Comparison of ENCODE assay signal across 9 mouse cellular contexts in genomic region chr15:97001416-97001815, GRCm38 (mm10). TPM values are rescaled to one million over a fixed set of nuclear protein-coding genes. Genes with fewer than 3 reads are reported as not detected.
A peak's percentile ranks its signal among the peaks of the same experiment; 100 is the strongest.
DNase-seq lines count a peak whose midpoint lies in the region; ATAC-seq lines count a peak whose summit lies in the region.
"Had no signal": no experiment of that assay in that cellular context is flagged by ENCODE, and none has a peak within 500 bp of the region (broad histone marks: within the 10 kb centered on the region; RNA-seq: fewer than 3 reads in every experiment).

No protein-coding gene starts in this region.

- H3K9me3 ChIP-seq in intestine, embryonic 14.5 days (ENCODE audit: control insufficient read depth, low read length): no peaks in the 10 kb centered on the region
- no peaks in the 10 kb centered on the region for H3K9me3 ChIP-seq in intestine, embryonic 15.5 days
- no peaks in the 10 kb centered on the region for H3K9me3 ChIP-seq in embryonic facial prominence, embryonic 15.5 days (replicated peaks)
- H3K9me3 ChIP-seq in limb, embryonic 15.5 days: no peaks in the 10 kb centered on the region

- peaks cover 19% of the 10 kb centered on the region for H3K36me3 ChIP-seq in intestine, embryonic 14.5 days (ENCODE audit: control insufficient read depth, insufficient read depth, low read length)
- no peaks in the 10 kb centered on the region for H3K36me3 ChIP-seq in intestine, embryonic 15.5 days
- H3K36me3 ChIP-seq in embryonic facial prominence, embryonic 15.5 days: no peaks in the 10 kb centered on the region
- H3K36me3 ChIP-seq in limb, embryonic 15.5 days: peaks cover 14% of the 10 kb centered on the region

- no peak for ATAC-seq in intestine, embryonic 14.5 days (replicated peaks; ENCODE audit: low FRiP score, low TSS enrichment, low read depth)
- no peak for ATAC-seq in intestine, embryonic 15.5 days
- no peak for ATAC-seq in embryonic facial prominence, embryonic 15.5 days (ENCODE audit: insufficient number of reproducible peaks, low FRiP score, low TSS enrichment, low read depth)
- ATAC-seq in limb, embryonic 15.5 days (ENCODE audit: insufficient number of reproducible peaks, low FRiP score, low TSS enrichment, low read depth): no peak

- no peak overlapping the region for H3K9ac ChIP-seq in intestine, embryonic 14.5 days (ENCODE audit: low read length)
- no peak overlapping the region for H3K9ac ChIP-seq in intestine, embryonic 15.5 days
- H3K9ac ChIP-seq in embryonic facial prominence, embryonic 15.5 days: no peak overlapping the region
- no peak overlapping the region for H3K9ac ChIP-seq in limb, embryonic 15.5 days

- no peaks in the 10 kb centered on the region for H3K27me3 ChIP-seq in intestine, embryonic 14.5 days (replicated peaks; ENCODE audit: control insufficient read depth, insufficient read depth, low read length)
- H3K27me3 ChIP-seq in intestine, embryonic 15.5 days (replicated peaks): no peaks in the 10 kb centered on the region
- H3K27me3 ChIP-seq in embryonic facial prominence, embryonic 15.5 days: no peaks in the 10 kb centered on the region
- no peaks in the 10 kb centered on the region for H3K27me3 ChIP-seq in limb, embryonic 15.5 days

- no peak for DNase-seq in intestine, embryonic 14.5 days (ENCODE audit: low spot score)
- peak; percentile 61 for DNase-seq in embryo, embryonic 10 days (ENCODE audit: low spot score)
- no peak for DNase-seq in Muller cell, postnatal 12 days (ENCODE audit: inconsistent ontology term)
- DNase-seq in cerebellum, adult 9-11 months: no peak
- no peak for DNase-seq in adrenal gland, adult 2 months
- DNase-seq: thymus, adult 2 months had no signal

- peak overlapping the region; percentile 72 for H3K27ac ChIP-seq in intestine, embryonic 14.5 days (ENCODE audit: low read depth)
- no peak overlapping the region for H3K27ac ChIP-seq in intestine, embryonic 15.5 days
- peak overlapping the region; percentile 90 for H3K27ac ChIP-seq in embryonic facial prominence, embryonic 15.5 days (replicated peaks)
- H3K27ac ChIP-seq in limb, embryonic 15.5 days: peak overlapping the region; percentile 88

- no peak overlapping the region for H3K4me3 ChIP-seq in intestine, embryonic 14.5 days (ENCODE audit: low read depth, low read length)
- H3K4me3 ChIP-seq in intestine, embryonic 15.5 days (replicated peaks): no peak overlapping the region
- no peak overlapping the region for H3K4me3 ChIP-seq in embryonic facial prominence, embryonic 15.5 days (replicated peaks)
- H3K4me3 ChIP-seq in limb, embryonic 15.5 days: no peak overlapping the region

- H3K4me2 ChIP-seq in intestine, embryonic 14.5 days (ENCODE audit: low read length): no peak overlapping the region
- no peak overlapping the region; the same call in 1 of the 2 replicates for H3K4me2 ChIP-seq in intestine, embryonic 15.5 days (replicated peaks)
- H3K4me2 ChIP-seq in embryonic facial prominence, embryonic 15.5 days (replicated peaks): no peak overlapping the region
- H3K4me2 ChIP-seq in limb, embryonic 15.5 days: no peak overlapping the region

- H3K4me1 ChIP-seq in intestine, embryonic 14.5 days (replicated peaks; ENCODE audit: control insufficient read depth, insufficient read depth, low read length): peaks cover 25% of the 10 kb centered on the region
- H3K4me1 ChIP-seq in intestine, embryonic 15.5 days (replicated peaks): peaks cover 15% of the 10 kb centered on the region
- H3K4me1 ChIP-seq in embryonic facial prominence, embryonic 15.5 days: peaks cover 48% of the 10 kb centered on the region
- H3K4me1 ChIP-seq in limb, embryonic 15.5 days: peaks cover 48% of the 10 kb centered on the region

- 49% methylated on average over 12 of the region's 12 CpGs for WGBS in intestine, embryonic 14.5 days
- 55% methylated on average over 12 of the region's 12 CpGs for WGBS in intestine, embryonic 15.5 days
- WGBS in embryonic facial prominence, embryonic 15.5 days: 39% methylated on average over 12 of the region's 12 CpGs
- 30% methylated on average over 12 of the region's 12 CpGs for WGBS in limb, embryonic 15.5 days

RNA-seq across cellular contexts. Expression of gene Slc38a4, which starts 54.3 kb away (rescaled TPM):
- 68.3 and 74.8 TPM in 2 replicates for polyA plus RNA-seq in intestine, embryonic 14.5 days (2014; fragmentation: Nextera tagmentation; extraction: Ambion mirVana)
- polyA plus RNA-seq in intestine, embryonic 15.5 days (2015; fragmentation: Nextera tagmentation; extraction: Ambion mirVana): 42.9 and 50.5 TPM in 2 replicates
- polyA plus RNA-seq in embryonic facial prominence, embryonic 15.5 days (2015; fragmentation: Nextera tagmentation; extraction: Ambion mirVana): 54.7 and 56.1 TPM in 2 replicates
- 116 and 120 TPM in 2 replicates for polyA plus RNA-seq in limb, embryonic 15.5 days (2015; fragmentation: Nextera tagmentation; extraction: Ambion mirVana)
- 1 to 10 TPM; 4.3 to 7.2 TPM for total RNA-seq in adrenal gland, adult 2 months (2021)
- 0.90 and 1.8 TPM in 2 replicates for polyA plus RNA-seq in adrenal gland, adult 2 months (2012; rRNA removed)

Comparison
In these comparisons a context has a peak if more than half of its experiments do, and no peak if none do; other contexts are left out.
1. RNA of gene Slc38a4, which starts 54.3 kb away (polyA plus RNA-seq): 116 to 120 TPM in limb, embryonic 15.5 days, 68.3 to 74.8 TPM in intestine, embryonic 14.5 days, 54.7 to 56.1 TPM in embryonic facial prominence, embryonic 15.5 days and 42.9 to 50.5 TPM in intestine, embryonic 15.5 days; 0.90 to 1.8 TPM in adrenal gland, adult 2 months; every median in the first group is over 10 times any median in the second.